Mouse (Mus musculus): ENCODE results near the gene Slc22a19.
A peak's percentile ranks its signal among the peaks of the same experiment; 100 is the strongest.
"Not testable (repeated sequence)": the region's sequence is repeated elsewhere in the genome, so short reads cannot be mapped to it uniquely, and the experiment has no call there.

Gene Slc22a19

DNA sequence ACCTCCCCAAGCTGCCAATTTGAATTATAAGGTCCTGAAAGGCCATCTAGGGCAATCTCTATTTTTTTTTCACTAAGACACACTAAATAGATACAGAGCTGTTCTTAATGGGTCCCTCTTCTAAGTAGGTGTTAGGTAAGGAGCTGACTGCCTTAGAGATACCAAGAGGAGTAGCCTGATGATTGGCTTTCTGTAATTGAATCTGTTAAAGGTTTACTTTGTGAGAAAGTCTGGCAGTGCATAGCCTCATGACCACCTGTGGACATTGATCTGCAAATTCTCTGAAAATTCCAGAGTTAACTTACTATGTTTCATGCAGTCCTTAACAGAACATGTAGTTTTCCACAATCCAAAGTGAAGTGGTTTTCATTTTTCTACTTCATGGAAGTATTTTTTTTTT lies at the start of gene Slc22a19:
Slc22a19 (minus strand) TSS at position 163 of the 400 bp plus-strand sequence.
- DNase-seq (ENCODE audit: low spot score): no peak

GRCm38 (mm10) chr19:7753371-7753770 lies 42.3 kb upstream of the Slc22a19 start:
- DNase-seq (ENCODE audit: low spot score): not testable (repeated sequence)

DNA sequence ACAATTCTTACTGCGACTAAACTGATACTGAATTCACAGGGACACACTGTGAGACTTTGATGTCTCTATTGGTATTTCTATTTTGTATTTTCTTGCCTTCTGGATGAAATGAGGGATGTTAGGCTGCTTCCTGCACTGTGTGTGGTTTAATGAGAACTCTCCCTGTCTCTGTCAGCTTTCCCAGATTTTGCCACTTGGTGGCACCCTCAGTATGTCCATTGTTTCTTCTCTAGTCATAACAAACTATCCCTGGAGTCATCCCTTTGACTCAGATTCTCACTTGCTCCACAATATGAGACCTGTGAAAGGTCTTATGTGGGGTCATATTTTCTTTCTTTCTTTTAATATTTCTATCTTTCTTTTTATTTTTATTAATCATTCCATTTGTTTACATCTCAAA lies 18.4 kb upstream of the Slc22a19 start:
- DNase-seq (ENCODE audit: low spot score): peak; percentile 10

GRCm38 (mm10) chr19:7693104-7693503 lies 18.0 kb downstream of the Slc22a19 start:
- DNase-seq (ENCODE audit: low spot score): not testable (repeated sequence)

GRCm38 (mm10) chr19:7691259-7691658 lies 19.9 kb downstream of the Slc22a19 start:
- DNase-seq (ENCODE audit: low spot score): no peak

DNA sequence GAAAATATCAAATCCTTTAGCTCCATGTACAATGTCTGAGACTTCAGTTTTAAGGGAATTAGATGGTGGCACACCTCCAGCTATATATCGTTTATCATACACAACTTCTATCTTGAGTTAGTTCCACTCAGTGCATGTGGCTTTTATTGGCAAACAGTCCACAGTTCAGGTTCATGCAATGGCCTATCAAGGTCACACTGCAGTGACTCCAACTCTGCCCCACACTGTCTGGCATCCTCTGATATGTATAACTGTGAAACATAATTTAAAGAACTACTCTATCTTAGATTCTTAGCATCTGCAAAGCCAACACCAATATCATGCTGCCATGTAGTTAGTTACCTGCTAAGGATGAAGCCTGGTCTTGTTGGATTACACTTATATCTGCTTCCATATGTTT lies 23.1 kb downstream of the Slc22a19 start:
- no peak for DNase-seq (ENCODE audit: low spot score)

DNA sequence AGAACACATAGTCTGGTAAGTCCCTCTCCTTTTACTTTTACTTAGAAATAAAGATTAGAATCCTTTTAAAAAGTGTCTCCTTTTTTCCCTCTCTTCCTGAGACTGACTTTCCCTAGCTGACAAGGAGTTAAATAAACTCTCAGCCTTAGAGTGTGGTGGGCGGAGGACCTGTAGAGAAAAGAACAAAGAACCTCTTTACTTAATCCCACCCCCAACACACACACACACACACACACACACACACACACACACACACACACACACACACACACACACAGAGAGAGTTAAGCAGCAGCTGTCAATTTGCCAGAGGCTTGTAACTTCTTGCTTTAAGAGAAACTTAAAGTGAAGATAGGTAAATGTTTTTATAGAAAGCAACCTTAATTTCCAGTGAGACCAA lies 39.1 kb downstream of the Slc22a19 start:
- DNase-seq (ENCODE audit: low spot score): no peak

DNA sequence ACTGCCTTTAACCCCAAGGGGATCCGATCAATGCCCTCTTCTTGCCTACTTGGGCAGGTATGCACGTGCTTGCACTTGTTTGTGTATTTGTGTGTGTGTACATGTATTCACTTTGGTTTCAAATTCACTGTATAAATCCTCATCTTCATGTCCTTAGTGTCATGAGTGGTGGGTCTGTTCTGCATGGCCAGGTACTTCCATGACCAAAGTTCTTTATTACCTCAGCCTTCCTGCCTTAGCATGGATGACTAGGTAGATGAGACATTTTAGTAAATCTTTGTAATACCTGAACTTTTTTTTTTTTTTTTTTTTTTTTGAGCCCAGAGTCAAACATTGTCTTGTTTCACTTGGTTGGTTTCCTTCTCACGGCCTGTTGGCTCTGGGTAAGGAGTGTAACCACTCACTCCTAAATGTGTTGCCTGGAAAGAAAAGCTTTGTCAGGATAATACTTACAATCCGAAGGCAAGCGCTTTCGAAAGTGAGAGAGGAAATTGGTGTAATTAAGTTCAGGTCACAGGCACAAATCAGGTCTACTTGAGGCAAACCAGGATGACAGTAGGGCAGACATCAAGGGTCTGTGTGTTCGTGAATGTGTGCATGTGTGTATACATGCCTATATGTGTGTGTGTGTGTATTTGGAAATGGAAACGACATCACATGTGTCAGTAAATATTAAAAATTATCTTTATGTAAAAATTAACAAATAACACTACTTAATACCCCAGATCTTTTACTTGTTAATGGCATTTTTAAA lies 62.0 kb downstream of the Slc22a19 start:
- DNase-seq (ENCODE audit: low spot score): no peak

- no peak for DNase-seq (ENCODE audit: low spot score)
Observed at GRCm38 (mm10) chr19:7633786-7634185, 77.3 kb downstream of the Slc22a19 start.

DNA sequence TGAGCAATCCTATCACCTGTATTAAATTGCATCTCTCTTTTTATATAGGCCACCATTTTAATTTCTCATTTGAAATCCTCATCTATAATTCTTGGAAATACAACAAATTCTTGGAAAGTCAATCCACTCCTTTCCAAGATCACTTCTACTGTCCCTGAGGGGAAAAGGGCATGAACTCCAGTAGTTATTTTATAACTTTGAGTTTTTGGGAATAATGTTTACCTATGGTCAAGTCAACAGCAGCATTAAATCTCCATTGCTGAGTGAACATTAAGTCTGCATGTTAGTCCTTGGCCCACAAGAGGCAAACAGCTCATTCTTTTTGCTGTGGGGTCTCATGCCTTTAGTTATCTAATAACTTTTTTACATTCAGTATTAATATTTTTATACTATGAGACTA lies 78.1 kb downstream of the Slc22a19 start:
- no peak for DNase-seq (ENCODE audit: low spot score)

All from retina, embryonic 14.5 days (tissue).